Mouse (Mus musculus) testis, adult 2 months (tissue): ENCODE measurements at regions not wholly inside any gene's neighbourhood (a gene's known extent, or its start where the extent isn't known, plus 50 kb on each side); places are given as distances from the start of the nearest gene placed in this dataset.

ENCODE experiments used
- CTCF ChIP-seq: fragments of 200-500 bp; IDR thresholded peaks from 2 replicates; pipeline ENCODE4 v1.5.1; 2012; ENCODE audit warnings: low read depth, mild to moderate bottlenecking, inconsistent platforms, low read length, moderate library complexity; ENCODE audit not compliant: control insufficient read depth, insufficient read depth, insufficient replicate concordance
- POLR2A ChIP-seq: fragments of 200-500 bp; IDR thresholded peaks from 2 replicates; pipeline ENCODE4 v1.6.1; 2012; ENCODE audit warnings: low read depth, mild to moderate bottlenecking, inconsistent platforms, low read length, moderate library complexity; ENCODE audit not compliant: control insufficient read depth

- no peak for TF ChIP-seq CTCF
- TF ChIP-seq POLR2A = no peak
Measured at GRCm38 (mm10) chr1:91674082-91674655, 127.1 kb upstream of the Twist2 start.
